Mouse (Mus musculus): ENCODE data around the gene Lurap1l. TPM values are rescaled to one million over a fixed set of nuclear protein-coding genes. Genes with fewer than 3 reads are reported as not detected.

Gene Lurap1l
- polyA plus RNA-seq, 1 experiment from 2014 or later, result 7.1 TPM

DNA sequence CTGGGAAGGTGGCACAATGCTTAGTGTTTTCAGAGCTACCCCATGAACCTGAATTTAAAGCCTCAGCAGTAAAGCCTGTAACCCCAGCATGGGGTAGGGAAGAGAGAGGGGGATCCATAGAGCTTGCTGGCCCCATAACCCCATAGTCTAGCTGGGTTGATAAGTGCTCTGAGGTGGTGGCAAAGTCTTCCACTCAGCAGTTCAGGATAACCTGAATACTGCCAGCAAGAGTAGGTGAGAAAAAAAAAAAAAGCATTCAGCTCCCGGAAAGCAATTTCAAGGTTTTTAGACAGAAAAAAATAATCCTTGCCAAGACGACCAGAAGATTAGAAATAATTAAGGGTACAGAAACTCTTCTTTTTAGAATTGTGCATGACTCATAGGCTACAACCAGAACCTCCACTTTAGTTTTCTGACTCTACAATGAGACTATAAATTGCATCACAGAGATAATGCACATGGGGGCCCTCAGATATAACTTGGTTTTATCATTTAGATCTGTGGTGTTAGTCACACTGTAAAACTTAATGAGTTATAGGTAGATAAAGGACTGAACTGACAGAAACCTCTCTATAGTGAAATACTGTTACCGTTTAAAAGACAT lies 8.2 kb downstream of the Lurap1l start:
- no peak for ATAC-seq (ENCODE audit: insufficient number of reproducible peaks, insufficient read depth, low FRiP score, low TSS enrichment, low read depth)
- H3K4me1 ChIP-seq, result no peaks in the 10 kb centered on the region
- WGBS, result 56% methylated on average over 3 of the region's 3 CpGs
- no peak overlapping the region for H3K4me2 ChIP-seq
- H3K27ac ChIP-seq, result no peak overlapping the region
- no peaks in the 10 kb centered on the region for H3K27me3 ChIP-seq
- H3K9ac ChIP-seq, result no peak overlapping the region
- no peaks in the 10 kb centered on the region for H3K9me3 ChIP-seq
- H3K36me3 ChIP-seq, result no peaks in the 10 kb centered on the region
- H3K4me3 ChIP-seq, result no peak overlapping the region

DNA sequence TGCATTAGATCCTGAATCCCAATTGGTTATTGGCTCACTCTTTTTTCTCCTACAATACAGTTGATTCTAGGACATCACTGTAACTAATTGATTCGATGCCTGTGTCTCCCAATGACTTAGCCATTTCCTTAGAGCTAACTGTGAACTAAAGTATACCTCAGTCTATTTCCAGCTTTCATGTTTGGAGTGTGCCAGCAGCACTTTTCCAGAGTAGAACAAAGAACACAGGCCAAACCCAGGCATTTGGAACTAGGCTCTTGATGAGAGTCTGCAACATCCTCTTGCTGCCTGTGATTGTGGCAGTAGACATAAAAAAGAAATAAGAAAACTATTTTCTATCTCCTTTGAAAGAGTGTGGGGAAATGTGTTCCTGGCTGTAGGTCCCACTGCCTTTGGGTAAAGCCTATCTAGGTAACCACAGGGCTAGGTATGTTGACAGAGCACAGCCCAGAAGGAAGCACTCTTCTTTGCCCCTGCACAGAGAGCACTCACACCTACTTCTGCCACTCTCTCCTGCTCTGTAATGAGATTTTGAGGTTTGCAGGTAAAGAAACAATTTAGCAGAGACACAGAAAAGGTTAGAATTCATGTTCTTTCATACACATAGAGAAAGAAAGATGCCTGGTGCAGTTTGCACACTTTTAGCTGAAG lies 8.9 kb downstream of the Lurap1l start:
- Histone ChIP-seq H3K4me3 (no peak overlapping the region), H3K4me2 (no peak overlapping the region), H3K27ac (no peak overlapping the region), H3K9me3 (no peaks in the 10 kb centered on the region), H3K27me3 (no peaks in the 10 kb centered on the region), H3K4me1 (no peaks in the 10 kb centered on the region), H3K9ac (no peak overlapping the region), H3K36me3 (no peaks in the 10 kb centered on the region)
- WGBS, result 53% methylated on average over 1 of the region's 1 CpGs
- ATAC-seq (ENCODE audit: insufficient number of reproducible peaks, insufficient read depth, low FRiP score, low TSS enrichment, low read depth), result no peak

- Histone ChIP-seq H3K4me3 (no peak overlapping the region), H3K9ac (no peak overlapping the region), H3K4me2 (no peak overlapping the region), H3K36me3 (no peaks in the 10 kb centered on the region), H3K27ac (no peak overlapping the region), H3K9me3 (no peaks in the 10 kb centered on the region), H3K27me3 (no peaks in the 10 kb centered on the region), H3K4me1 (0 out of 2 replicates have a peak, but pooled peaks cover 4% of the 10 kb centered on the region)
- ATAC-seq (ENCODE audit: insufficient number of reproducible peaks, insufficient read depth, low FRiP score, low TSS enrichment, low read depth), result no peak
- 86% methylated on average over 4 of the region's 4 CpGs for WGBS
Measured at GRCm38 (mm10) chr4:80921646-80922489, 11.4 kb downstream of the Lurap1l start.

DNA sequence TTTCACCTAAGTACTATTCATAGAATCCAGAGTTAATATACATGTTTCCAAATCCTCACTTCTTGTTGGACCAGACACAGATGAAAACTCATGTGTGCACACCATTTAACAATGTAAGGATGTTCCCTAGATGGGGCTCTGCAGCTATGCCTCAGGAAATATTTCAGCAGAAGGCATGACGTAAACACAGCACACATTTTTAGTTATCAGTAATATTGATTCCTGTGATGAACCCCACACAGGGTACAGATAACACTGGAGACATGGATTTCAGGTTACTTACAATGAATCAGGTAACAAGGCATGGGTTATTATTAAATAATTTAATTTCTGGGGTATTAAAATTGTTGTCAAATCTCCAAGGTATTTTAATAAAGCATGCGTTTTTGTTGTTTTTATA lies 12.2 kb downstream of the Lurap1l start:
- H3K4me1 ChIP-seq, result 0 out of 2 replicates have a peak, but pooled peaks cover 4% of the 10 kb centered on the region
- 90% methylated on average over 2 of the region's 2 CpGs for WGBS
- no peak for ATAC-seq (ENCODE audit: insufficient number of reproducible peaks, insufficient read depth, low FRiP score, low TSS enrichment, low read depth)

GRCm38 (mm10) chr4:80924815-80925214 lies 14.4 kb downstream of the Lurap1l start:
- Histone ChIP-seq H3K36me3 (no peaks in the 10 kb centered on the region), H3K9me3 (no peaks in the 10 kb centered on the region), H3K4me2 (no peak overlapping the region), H3K9ac (no peak overlapping the region), H3K4me1 (0 out of 2 replicates have a peak, but pooled peaks cover 4% of the 10 kb centered on the region), H3K27me3 (no peaks in the 10 kb centered on the region), H3K27ac (no peak overlapping the region), H3K4me3 (no peak overlapping the region)
- 66% methylated on average over 4 of the region's 4 CpGs for WGBS
- ATAC-seq (ENCODE audit: insufficient number of reproducible peaks, insufficient read depth, low FRiP score, low TSS enrichment, low read depth), result no peak

More for the DNA sequence above, 12.2 kb downstream of the Lurap1l start:
- H3K9me3 ChIP-seq, result no peaks in the 10 kb centered on the region
- H3K4me3 ChIP-seq, result no peak overlapping the region
- H3K27me3 ChIP-seq, result no peaks in the 10 kb centered on the region
- H3K36me3 ChIP-seq, result no peaks in the 10 kb centered on the region
- no peak overlapping the region for H3K9ac ChIP-seq
- H3K4me2 ChIP-seq, result no peak overlapping the region
- no peak overlapping the region for H3K27ac ChIP-seq

GRCm38 (mm10) chr4:80925752-80926519 lies 15.5 kb downstream of the Lurap1l start:
- no peaks in the 10 kb centered on the region for H3K27me3 ChIP-seq
- 0 out of 2 replicates have a peak, but pooled peaks cover 4% of the 10 kb centered on the region for H3K4me1 ChIP-seq
- H3K9me3 ChIP-seq, result no peaks in the 10 kb centered on the region
- 84% methylated on average over 6 of the region's 6 CpGs for WGBS
- no peak overlapping the region for H3K27ac ChIP-seq
- H3K36me3 ChIP-seq, result no peaks in the 10 kb centered on the region
- no peak for ATAC-seq (ENCODE audit: insufficient number of reproducible peaks, insufficient read depth, low FRiP score, low TSS enrichment, low read depth)
- H3K4me3 ChIP-seq, result no peak overlapping the region
- no peak overlapping the region for H3K9ac ChIP-seq
- H3K4me2 ChIP-seq, result no peak overlapping the region

GRCm38 (mm10) chr4:80934749-80935148 lies 24.3 kb downstream of the Lurap1l start:
- no peak overlapping the region for H3K9ac ChIP-seq

GRCm38 (mm10) chr4:80939115-80939514 lies 28.7 kb downstream of the Lurap1l start:
- WGBS, result 70% methylated on average over 2 of the region's 2 CpGs
- ATAC-seq (ENCODE audit: insufficient number of reproducible peaks, insufficient read depth, low FRiP score, low TSS enrichment, low read depth), result no peak

More at GRCm38 (mm10) chr4:80934749-80935148, 24.3 kb downstream of the Lurap1l start:
- no peaks in the 10 kb centered on the region for H3K27me3 ChIP-seq
- H3K9me3 ChIP-seq, result no peaks in the 10 kb centered on the region
- no peaks in the 10 kb centered on the region for H3K4me1 ChIP-seq
- no peak overlapping the region for H3K4me3 ChIP-seq
- no peaks in the 10 kb centered on the region for H3K36me3 ChIP-seq
- no peak for ATAC-seq (ENCODE audit: insufficient number of reproducible peaks, insufficient read depth, low FRiP score, low TSS enrichment, low read depth)
- WGBS, result 89% methylated on average over 3 of the region's 3 CpGs
- H3K4me2 ChIP-seq, result no peak overlapping the region
- no peak overlapping the region for H3K27ac ChIP-seq

DNA sequence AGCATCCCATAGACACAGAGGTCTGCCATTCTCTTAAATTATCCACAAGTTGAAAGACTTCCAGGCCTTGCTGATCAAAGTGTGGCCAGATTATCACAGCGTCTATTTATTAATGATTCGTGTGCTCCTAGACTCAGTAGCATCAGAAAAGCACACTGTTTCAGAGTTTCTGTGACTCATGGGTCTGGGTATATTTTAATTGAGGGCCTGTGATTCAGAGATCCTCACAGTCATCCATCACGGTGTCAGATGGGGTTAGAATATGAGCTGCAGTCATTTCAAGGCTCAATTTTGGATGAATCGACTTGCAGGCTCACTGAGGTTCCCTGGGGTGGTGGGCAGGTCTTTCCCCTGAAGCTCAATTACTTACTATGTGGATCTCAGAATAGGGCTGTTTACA lies 30.5 kb downstream of the Lurap1l start:
- H3K4me3 ChIP-seq, result no peak overlapping the region
- no peaks in the 10 kb centered on the region for H3K9me3 ChIP-seq
- no peak overlapping the region for H3K9ac ChIP-seq
- H3K27ac ChIP-seq, result no peak overlapping the region
- H3K36me3 ChIP-seq, result no peaks in the 10 kb centered on the region
- no peak overlapping the region for H3K4me2 ChIP-seq
- WGBS, result 83% methylated on average over 4 of the region's 4 CpGs
- no peak for ATAC-seq (ENCODE audit: insufficient number of reproducible peaks, insufficient read depth, low FRiP score, low TSS enrichment, low read depth)
- H3K4me1 ChIP-seq, result no peaks in the 10 kb centered on the region
- H3K27me3 ChIP-seq, result no peaks in the 10 kb centered on the region

More at GRCm38 (mm10) chr4:80939115-80939514, 28.7 kb downstream of the Lurap1l start:
- H3K27me3 ChIP-seq, result no peaks in the 10 kb centered on the region
- H3K27ac ChIP-seq, result no peak overlapping the region
- H3K4me1 ChIP-seq, result no peaks in the 10 kb centered on the region
- H3K36me3 ChIP-seq, result no peaks in the 10 kb centered on the region
- H3K4me3 ChIP-seq, result no peak overlapping the region
- H3K9ac ChIP-seq, result no peak overlapping the region
- H3K4me2 ChIP-seq, result no peak overlapping the region
- H3K9me3 ChIP-seq, result no peaks in the 10 kb centered on the region

DNA sequence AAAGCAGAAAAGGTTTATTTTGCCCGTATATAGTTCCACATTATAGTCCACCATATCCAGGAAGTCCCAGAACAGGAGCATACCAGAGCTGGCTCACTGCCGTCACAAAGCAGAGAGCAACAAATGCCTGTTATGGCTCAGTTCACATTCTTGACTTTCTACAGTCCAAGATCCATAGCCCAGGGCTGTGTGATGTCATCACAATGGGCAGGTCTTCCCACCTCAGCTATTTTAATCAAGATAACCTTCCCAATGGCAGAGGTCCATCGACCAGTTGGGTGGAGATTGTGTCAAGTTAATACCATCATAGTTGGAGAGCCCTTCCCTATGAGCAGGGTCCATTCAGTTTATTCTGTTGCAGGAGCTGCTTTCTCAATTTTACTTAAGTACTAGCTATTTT lies 31.5 kb downstream of the Lurap1l start:
- ATAC-seq (ENCODE audit: insufficient number of reproducible peaks, insufficient read depth, low FRiP score, low TSS enrichment, low read depth), result no peak
- Histone ChIP-seq H3K27ac (no peak overlapping the region), H3K4me1 (no peaks in the 10 kb centered on the region), H3K9ac (no peak overlapping the region), H3K4me3 (no peak overlapping the region), H3K36me3 (no peaks in the 10 kb centered on the region), H3K27me3 (no peaks in the 10 kb centered on the region), H3K4me2 (no peak overlapping the region), H3K9me3 (no peaks in the 10 kb centered on the region)
- WGBS, result 78% methylated on average over 3 of the region's 3 CpGs

DNA sequence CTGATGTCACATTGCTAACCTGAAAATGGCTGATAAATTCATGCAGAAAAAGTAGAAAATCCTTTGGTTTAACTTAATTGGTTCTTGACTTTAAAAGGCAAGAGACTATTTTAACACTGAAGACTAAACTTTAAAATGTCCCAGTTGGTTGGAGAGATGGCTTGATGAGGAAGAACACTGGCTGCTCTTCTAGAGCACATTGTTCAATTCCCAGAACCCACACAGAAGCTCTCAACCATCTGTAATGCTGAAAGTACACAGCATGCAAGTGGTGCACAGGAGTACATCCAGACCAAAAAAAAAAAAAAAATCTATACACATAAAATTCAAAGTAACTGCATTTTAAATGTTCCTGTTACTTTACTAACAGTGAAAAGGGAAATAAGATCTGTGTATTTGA lies 34.2 kb downstream of the Lurap1l start:
- H3K4me1 ChIP-seq, result no peaks in the 10 kb centered on the region
- H3K27ac ChIP-seq, result no peak overlapping the region
- ATAC-seq (ENCODE audit: insufficient number of reproducible peaks, insufficient read depth, low FRiP score, low TSS enrichment, low read depth), result no peak
- no peaks in the 10 kb centered on the region for H3K27me3 ChIP-seq
- H3K9ac ChIP-seq, result no peak overlapping the region
- H3K4me3 ChIP-seq, result no peak overlapping the region
- H3K9me3 ChIP-seq, result no peaks in the 10 kb centered on the region
- no peaks in the 10 kb centered on the region for H3K36me3 ChIP-seq
- no peak overlapping the region for H3K4me2 ChIP-seq

All from embryonic facial prominence, embryonic 13.5 days (tissue).